Mouse (Mus musculus): ENCODE measurements around the gene Tln1. TPM values are rescaled to one million over a fixed set of nuclear protein-coding genes. Genes with fewer than 3 reads are reported as not detected.
"Not testable (repeated sequence)": the region's sequence is repeated elsewhere in the genome, so short reads cannot be mapped to it uniquely, and the experiment has no call there.

Gene Tln1
- polyA plus RNA-seq, 1 experiment from 2014 or later = 61.9 TPM

DNA sequence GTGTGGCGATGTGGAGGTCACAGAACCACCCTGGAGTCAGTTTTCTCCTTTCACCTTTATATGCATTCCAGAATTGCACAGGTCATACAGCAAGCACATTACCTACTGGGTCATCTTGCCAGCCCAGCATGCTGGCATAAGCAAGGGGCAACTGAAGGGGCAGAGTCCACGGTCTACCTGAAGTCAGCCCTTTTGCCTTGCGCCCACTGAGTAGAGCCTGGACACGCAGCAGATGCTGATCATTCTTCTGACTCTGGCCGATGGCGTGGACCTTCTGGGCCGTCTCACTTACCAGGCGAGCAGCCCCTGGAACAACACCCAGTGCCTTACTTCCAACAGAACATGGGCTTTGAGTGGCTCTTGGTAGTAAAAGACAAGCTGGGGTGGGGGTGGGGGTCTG lies 65.1 kb downstream of the Tln1 start:
- Histone ChIP-seq H3K4me1 (replicated peaks) (peaks cover 36% of the 10 kb centered on the region), H3K9ac (no peak overlapping the region), H3K4me3 (replicated peaks) (peak overlapping the region; percentile 59; the same call in 1 of the 2 replicates), H3K27me3 (replicated peaks) (no peaks in the 10 kb centered on the region), H3K27ac (no peak overlapping the region), H3K36me3 (peaks cover 8% of the 10 kb centered on the region; the same call in 1 of the 2 replicates), H3K9me3 (no peaks in the 10 kb centered on the region), H3K4me2 (replicated peaks) (peak overlapping the region; percentile 74)
- 96% methylated on average over 8 of the region's 8 CpGs for WGBS
- ATAC-seq = no peak

DNA sequence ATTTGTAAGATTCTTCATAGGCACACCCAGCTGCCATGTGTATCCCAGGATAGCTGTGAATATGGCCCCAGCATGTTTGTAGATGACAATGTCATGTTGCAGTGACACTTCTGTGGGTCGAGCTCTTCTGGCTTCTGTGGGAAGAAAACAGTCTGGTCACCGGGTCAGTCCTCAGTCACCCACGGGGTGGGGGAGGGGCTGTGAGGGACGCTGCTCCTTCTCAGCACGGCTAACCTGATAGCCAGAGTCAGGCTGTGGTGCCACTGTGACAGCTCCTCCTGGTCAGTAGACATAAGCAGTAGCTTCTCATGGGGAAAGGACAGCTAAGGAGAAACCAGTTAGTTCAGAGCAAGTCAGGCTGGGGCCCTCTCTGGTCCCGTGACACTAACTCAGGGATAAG lies 65.9 kb downstream of the Tln1 start:
- Histone ChIP-seq H3K4me1 (replicated peaks) (peaks cover 36% of the 10 kb centered on the region), H3K9me3 (no peaks in the 10 kb centered on the region), H3K27ac (no peak overlapping the region), H3K9ac (no peak overlapping the region), H3K4me2 (replicated peaks) (no peak overlapping the region), H3K36me3 (peaks cover 8% of the 10 kb centered on the region; the same call in 1 of the 2 replicates), H3K27me3 (replicated peaks) (no peaks in the 10 kb centered on the region), H3K4me3 (replicated peaks) (no peak overlapping the region)
- ATAC-seq = no peak
- WGBS = 68% methylated on average over 6 of the region's 6 CpGs

DNA sequence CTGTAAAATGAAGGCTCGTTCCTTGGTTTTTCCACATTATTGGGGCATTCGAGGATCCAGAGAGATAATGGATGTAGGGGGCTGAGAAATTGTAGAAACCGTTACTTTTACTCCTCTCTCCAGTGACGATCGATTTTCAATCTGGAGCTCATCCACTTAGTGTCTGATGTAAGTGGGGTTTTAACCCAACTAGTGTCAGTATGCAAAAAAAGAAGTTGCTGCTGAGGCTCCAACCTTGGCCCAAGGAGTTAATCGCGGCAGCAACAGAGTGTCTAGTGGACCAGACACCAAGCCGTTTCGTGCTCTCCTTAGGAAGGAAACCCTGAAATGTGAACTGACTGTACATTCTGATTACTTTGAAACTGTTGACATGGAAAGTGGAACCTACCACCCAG lies 68.6 kb downstream of the Tln1 start:
- WGBS = under 1% methylated on average over 9 of the region's 9 CpGs
- peak overlapping the region; percentile 88 for H3K27ac ChIP-seq
- H3K36me3 ChIP-seq = peaks cover 8% of the 10 kb centered on the region; the same call in 1 of the 2 replicates
- peak overlapping the region; percentile 73 for H3K9ac ChIP-seq
- ATAC-seq = no peak
- peaks cover 30% of the 10 kb centered on the region for H3K4me1 ChIP-seq (replicated peaks)
- peak overlapping the region; percentile 72 for H3K4me3 ChIP-seq (replicated peaks)
- H3K27me3 ChIP-seq (replicated peaks) = no peaks in the 10 kb centered on the region
- peak overlapping the region; percentile 72 for H3K4me2 ChIP-seq (replicated peaks)
- no peaks in the 10 kb centered on the region for H3K9me3 ChIP-seq

DNA sequence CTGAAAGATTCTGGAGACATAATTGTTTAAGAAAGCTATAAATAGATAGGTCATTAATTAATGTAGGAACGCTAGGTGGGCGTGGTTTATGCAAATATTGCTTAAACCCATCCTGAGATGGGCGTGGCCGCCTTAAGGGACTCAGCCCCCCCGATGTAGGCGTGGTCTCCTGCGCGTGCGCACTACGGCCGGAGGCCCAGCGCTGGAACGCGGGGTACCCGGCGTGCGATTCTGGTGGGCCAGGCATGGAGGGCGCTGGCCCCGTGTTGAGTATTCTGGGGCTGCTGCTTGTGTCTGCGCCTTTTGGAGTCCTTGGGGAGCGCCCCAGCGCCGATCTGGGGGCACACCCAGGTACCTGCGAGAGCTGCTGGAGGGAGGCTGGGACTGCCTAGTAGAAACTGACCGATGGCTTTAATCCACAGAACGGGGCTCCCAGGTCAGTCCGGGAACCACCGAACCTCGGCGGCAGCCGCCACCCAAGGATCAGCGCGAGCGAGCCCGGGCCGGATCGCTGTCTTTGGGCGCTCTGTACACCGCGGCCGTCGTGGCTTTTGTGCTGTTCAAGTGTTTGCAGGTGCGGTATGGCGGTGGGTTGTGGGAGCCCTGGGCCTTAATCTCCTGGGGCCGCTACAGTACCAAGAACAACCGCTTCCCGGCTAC lies 69.2 kb downstream of the Tln1 start:
- H3K36me3 ChIP-seq = peaks cover 8% of the 10 kb centered on the region; the same call in 1 of the 2 replicates
- H3K4me3 ChIP-seq (replicated peaks) = peak overlapping the region; percentile 72
- peak overlapping the region; percentile 73 for H3K9ac ChIP-seq
- no peaks in the 10 kb centered on the region for H3K27me3 ChIP-seq (replicated peaks)
- H3K9me3 ChIP-seq = no peaks in the 10 kb centered on the region
- H3K27ac ChIP-seq = peak overlapping the region; percentile 88
- under 1% methylated on average over 47 of the region's 47 CpGs for WGBS
- H3K4me2 ChIP-seq (replicated peaks) = peak overlapping the region; percentile 72
- peaks cover 24% of the 10 kb centered on the region for H3K4me1 ChIP-seq (replicated peaks)
- peak; percentile 91 for ATAC-seq

DNA sequence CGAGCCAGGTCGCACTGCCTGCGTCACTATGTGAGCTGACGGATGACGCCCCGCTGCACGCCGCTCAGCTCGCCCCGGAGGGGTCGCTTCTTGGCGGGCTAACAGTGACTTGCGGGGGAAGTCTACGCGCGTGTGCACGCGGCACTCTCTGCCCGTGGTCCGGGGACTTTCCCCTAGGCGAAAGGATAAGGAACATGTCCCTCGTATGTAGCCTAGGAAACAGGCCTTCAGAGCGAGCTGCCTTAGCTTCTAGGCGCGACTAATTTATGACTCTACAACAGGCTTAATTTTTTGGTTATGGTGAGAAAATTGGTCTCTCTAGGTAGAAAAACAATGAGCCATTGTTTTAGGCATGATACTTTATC lies 69.7 kb downstream of the Tln1 start, which contains the start of gene Ccdc107:
Ccdc107 (plus strand) TSS at position 80 of the 365 bp plus-strand sequence.
- peak within 1 kb of the TSS; percentile 72 for H3K4me2 ChIP-seq (replicated peaks)
- peak within 1 kb of the TSS; percentile 72 for H3K4me3 ChIP-seq (replicated peaks)

DNA sequence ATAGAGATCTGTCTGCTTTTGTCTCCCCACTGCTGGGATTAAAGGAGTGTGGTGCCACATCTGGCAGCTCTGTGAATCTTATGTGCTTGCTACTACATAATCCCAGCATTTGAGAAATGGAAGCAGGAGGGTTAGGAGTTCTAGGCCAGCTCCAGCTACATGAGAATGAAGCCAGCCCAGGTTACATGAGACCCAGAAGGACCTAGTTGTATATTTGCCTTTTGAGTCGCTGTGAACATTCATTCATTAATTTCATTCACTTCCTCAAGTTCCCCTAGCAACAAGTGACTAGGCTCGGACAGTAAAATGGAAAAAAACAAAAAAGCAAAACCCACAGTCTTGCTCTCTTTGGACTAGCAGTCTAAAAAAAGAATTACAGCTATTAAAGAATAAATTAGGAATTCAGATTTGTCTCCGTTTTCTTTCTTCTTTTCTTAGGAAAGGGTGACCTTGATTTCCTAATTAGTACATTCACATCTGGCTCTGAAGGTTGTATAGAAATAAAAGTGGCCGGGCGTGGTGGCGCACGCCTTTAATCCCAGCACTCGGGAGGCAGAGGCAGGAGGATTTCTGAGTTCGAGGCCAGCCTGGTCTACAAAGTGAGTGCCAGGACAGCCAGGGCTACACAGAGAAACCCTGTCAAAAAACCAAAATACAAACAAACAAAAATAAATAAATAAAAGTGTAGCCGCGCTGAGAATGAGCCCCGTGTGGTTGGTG lies 70.2 kb downstream of the Tln1 start:
- H3K4me3 ChIP-seq (replicated peaks) = peak overlapping the region; percentile 20; the same call in 1 of the 2 replicates
- ATAC-seq = no peak
- no peaks in the 10 kb centered on the region for H3K27me3 ChIP-seq (replicated peaks)
- peak overlapping the region; percentile 63 for H3K27ac ChIP-seq
- no peak overlapping the region for H3K9ac ChIP-seq
- WGBS = 42% methylated on average over 12 of the region's 12 CpGs
- peaks cover 7% of the 10 kb centered on the region; the same call in 1 of the 2 replicates for H3K36me3 ChIP-seq
- peaks cover 14% of the 10 kb centered on the region for H3K4me1 ChIP-seq (replicated peaks)
- H3K4me2 ChIP-seq (replicated peaks) = peak overlapping the region; percentile 41
- no peaks in the 10 kb centered on the region for H3K9me3 ChIP-seq

More for the DNA sequence above, 69.7 kb downstream of the Tln1 start, which contains the start of gene Ccdc107:
- Histone ChIP-seq H3K36me3 (peaks cover 8% of the 10 kb centered on the region; the same call in 1 of the 2 replicates), H3K9me3 (no peaks in the 10 kb centered on the region), H3K27ac (peak within 1 kb of the TSS; percentile 88), H3K9ac (peak within 1 kb of the TSS; percentile 73), H3K4me1 (replicated peaks) (peaks cover 19% of the 10 kb centered on the region), H3K27me3 (replicated peaks) (no peaks in the 10 kb centered on the region)
- under 1% methylated on average over 25 of the region's 25 CpGs for WGBS
- ATAC-seq = peak; percentile 98

DNA sequence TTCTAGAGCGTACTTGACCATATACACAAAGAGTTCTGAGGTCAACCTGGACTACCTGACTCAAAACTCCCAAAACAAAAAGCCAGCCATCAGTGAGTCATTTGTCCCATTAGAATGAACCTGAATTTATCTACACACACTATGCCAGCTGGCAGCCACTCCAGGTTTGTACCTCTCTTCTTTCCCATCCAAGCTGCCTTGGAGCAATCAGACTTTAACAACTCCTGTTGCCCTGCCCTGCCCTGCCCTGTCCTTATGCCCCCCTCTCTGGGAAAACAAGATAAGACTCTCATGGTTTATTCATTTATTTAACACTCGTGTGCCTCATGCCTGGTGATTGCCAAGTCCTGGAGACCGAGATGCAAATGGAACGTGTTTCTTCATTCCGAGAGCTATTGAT lies 71.7 kb downstream of the Tln1 start:
- H3K4me2 ChIP-seq (replicated peaks) = no peak overlapping the region
- ATAC-seq = peak; percentile 27
- no peak overlapping the region for H3K9ac ChIP-seq
- peaks cover 5% of the 10 kb centered on the region; the same call in 1 of the 2 replicates for H3K4me1 ChIP-seq (replicated peaks)
- H3K9me3 ChIP-seq = no peaks in the 10 kb centered on the region
- no peak overlapping the region for H3K4me3 ChIP-seq (replicated peaks)
- WGBS = 72% methylated on average over 5 of the region's 5 CpGs
- H3K36me3 ChIP-seq = no peaks in the 10 kb centered on the region
- no peak overlapping the region for H3K27ac ChIP-seq
- no peaks in the 10 kb centered on the region for H3K27me3 ChIP-seq (replicated peaks)

DNA sequence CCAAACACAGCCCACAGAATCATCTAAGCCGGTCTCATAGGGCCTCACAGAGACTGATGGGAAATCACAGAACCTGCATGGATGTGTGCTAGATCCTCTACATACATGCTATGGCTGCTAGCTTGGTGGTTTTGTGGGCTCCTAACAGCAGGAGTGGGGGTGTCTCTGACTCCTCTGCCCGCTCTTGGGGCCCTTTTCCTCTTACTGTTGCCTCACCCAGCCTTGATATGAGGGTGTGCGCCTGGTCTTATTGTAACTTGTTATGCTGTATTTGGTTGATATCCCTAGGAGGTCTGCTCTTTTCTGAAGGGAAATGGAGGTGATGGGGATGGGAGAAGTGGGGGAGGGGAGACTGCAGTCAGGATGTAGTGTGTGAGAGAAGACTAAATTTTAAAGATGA lies 72.9 kb downstream of the Tln1 start:
- H3K4me1 ChIP-seq (replicated peaks) = no peaks in the 10 kb centered on the region
- H3K27ac ChIP-seq = no peak overlapping the region
- H3K4me3 ChIP-seq (replicated peaks) = no peak overlapping the region
- H3K36me3 ChIP-seq = no peaks in the 10 kb centered on the region
- no peak overlapping the region for H3K4me2 ChIP-seq (replicated peaks)
- ATAC-seq = no peak
- 92% methylated on average over 3 of the region's 3 CpGs for WGBS
- H3K9me3 ChIP-seq = no peaks in the 10 kb centered on the region
- no peak overlapping the region for H3K9ac ChIP-seq
- H3K27me3 ChIP-seq (replicated peaks) = no peaks in the 10 kb centered on the region

DNA sequence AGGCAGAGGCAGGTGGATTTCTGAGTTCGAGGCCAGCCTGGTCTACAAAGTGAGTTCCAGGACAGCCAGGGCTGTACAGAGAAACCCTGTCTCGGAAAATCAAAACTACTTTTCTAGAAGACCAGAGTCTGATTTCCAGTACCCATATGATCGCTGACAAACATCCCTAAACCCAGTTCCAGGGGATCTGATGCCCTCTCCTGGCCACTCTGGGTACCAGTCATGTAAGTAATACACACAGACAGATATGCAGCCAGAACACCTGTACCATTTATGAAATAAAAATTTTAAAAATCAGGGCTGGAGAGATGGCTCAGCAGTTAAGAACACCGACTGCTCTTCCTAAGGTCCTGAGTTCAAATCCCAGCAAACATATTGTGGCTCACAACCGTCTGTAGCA lies 76.8 kb downstream of the Tln1 start:
- H3K27ac ChIP-seq; H3K9ac ChIP-seq; ATAC-seq; H3K4me2 ChIP-seq (replicated peaks); H3K27me3 ChIP-seq (replicated peaks); H3K4me3 ChIP-seq (replicated peaks); H3K9me3 ChIP-seq; H3K36me3 ChIP-seq; H3K4me1 ChIP-seq (replicated peaks): not testable (repeated sequence)
- 86% methylated on average over 5 of the region's 5 CpGs for WGBS

DNA sequence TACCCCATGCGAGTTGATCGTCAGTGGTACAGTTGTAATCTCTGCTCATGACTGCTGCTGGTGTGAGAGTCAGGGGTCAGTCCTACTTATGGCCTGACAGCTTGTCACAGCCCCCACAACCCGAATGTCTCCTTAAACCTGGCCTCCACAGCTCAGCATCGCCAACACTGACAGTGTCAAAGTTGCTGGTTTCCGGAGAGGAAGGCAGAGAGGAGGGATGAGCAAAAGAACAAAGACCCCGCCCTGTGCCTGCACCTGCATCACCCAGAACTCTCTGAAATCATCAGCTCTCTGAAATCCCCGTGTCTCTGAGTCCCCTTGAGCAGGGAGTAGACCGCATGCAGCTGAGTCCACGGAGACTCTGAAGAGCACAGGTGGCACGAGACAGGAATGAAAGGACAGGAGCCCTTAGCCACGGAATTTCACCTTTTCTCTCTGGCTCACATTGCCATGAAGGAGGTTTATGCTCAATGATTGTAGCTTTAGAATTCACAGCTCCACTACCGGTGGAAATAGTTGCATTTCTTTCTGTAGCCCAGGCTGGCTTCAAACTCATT lies 78.9 kb downstream of the Tln1 start, which contains the start of gene Sit1:
Sit1 (minus strand) TSS at position 200 of the 557 bp plus-strand sequence.
- Histone ChIP-seq H3K4me2 (replicated peaks) (no peak within 1 kb of the TSS), H3K9ac (no peak within 1 kb of the TSS), H3K36me3 (no peaks in the 10 kb centered on the region), H3K27me3 (replicated peaks) (no peaks in the 10 kb centered on the region), H3K9me3 (no peaks in the 10 kb centered on the region), H3K27ac (no peak within 1 kb of the TSS), H3K4me3 (replicated peaks) (no peak within 1 kb of the TSS), H3K4me1 (replicated peaks) (no peaks in the 10 kb centered on the region)
- ATAC-seq = no peak
- 63% methylated on average over 12 of the region's 12 CpGs for WGBS

DNA sequence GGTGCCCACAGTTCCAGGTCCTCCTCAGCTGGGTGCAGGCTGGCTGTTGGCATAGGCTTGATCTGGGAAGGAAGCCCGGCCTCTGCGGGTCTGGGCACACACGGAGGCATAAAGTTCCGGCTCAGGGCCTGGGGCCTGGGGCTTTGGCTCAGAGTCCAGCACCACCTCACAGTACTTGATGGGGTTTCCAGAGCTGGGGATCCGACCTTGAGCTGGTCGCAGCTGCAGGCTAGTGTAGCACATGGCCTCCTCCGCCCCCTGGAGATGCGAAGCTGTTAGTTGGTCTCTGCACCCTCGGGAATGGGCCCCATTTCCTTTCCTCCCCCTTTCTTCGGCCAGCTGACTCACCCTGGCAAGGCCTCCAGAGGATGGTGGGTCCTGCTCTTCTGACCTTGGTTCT lies 79.9 kb downstream of the Tln1 start:
- Histone ChIP-seq H3K27ac (no peak overlapping the region), H3K9me3 (no peaks in the 10 kb centered on the region), H3K4me3 (replicated peaks) (no peak overlapping the region), H3K4me2 (replicated peaks) (no peak overlapping the region), H3K9ac (no peak overlapping the region), H3K36me3 (no peaks in the 10 kb centered on the region), H3K4me1 (replicated peaks) (no peaks in the 10 kb centered on the region), H3K27me3 (replicated peaks) (no peaks in the 10 kb centered on the region)
- 72% methylated on average over 10 of the region's 10 CpGs for WGBS
- ATAC-seq = no peak

DNA sequence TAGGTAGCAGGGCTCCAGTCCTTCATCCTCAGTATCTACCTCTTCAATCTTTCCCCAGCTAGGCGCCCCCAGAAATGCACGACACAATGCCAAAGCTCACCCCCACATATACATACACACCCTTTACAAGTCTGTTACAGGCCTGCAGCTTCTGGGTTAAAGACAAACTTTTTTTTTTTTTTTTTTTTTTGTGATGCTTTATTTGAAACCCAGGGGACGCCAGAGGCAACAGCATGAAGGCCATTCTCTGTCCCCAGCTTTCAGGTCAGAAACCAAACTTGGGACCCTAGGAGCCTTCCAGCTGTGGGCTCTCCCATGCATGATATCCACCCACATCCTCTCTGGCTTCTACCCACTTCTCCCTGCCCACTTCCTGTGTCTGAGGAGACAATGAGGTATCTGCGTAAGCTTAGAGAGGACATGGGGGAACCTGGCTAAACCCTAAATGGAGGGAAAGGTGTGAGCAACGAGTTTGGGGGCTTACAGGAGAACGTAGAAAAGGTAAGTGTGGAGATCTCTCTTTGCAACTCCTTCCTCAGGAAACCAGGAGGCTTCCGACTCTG lies 80.5 kb downstream of the Tln1 start:
- H3K4me2 ChIP-seq (replicated peaks) = no peak overlapping the region

More for the DNA sequence above, 80.5 kb downstream of the Tln1 start:
- Histone ChIP-seq H3K4me3 (replicated peaks) (no peak overlapping the region), H3K36me3 (no peaks in the 10 kb centered on the region), H3K27ac (no peak overlapping the region), H3K27me3 (replicated peaks) (no peaks in the 10 kb centered on the region), H3K9me3 (no peaks in the 10 kb centered on the region), H3K4me1 (replicated peaks) (no peaks in the 10 kb centered on the region), H3K9ac (no peak overlapping the region)
- no peak for ATAC-seq
- WGBS = 77% methylated on average over 7 of the region's 7 CpGs

All from intestine, embryonic 15.5 days (tissue).